Mouse (Mus musculus) forebrain, embryonic 12.5 days (tissue): ENCODE data around the gene Gkn3. TPM values are rescaled to one million over a fixed set of nuclear protein-coding genes. Genes with fewer than 3 reads are reported as not detected.

Experiments used
- ATAC-seq: fragments of 200-750 bp; cut with Nextera tagmentation; 2 replicates; pipeline ENCODE4 v1.8.0; 2017; ENCODE audit warnings: moderate TSS enrichment; ENCODE audit not compliant: low FRiP score
- H3K27ac ChIP-seq: fragments of 300-500 bp; sonication (generic); 2 replicates; pipeline ENCODE4 v1.5.1; 2016; ENCODE audit warnings: mild to moderate bottlenecking
- H3K27me3 ChIP-seq: fragments of 300-500 bp; sonication (generic); 2 replicates; pipeline ENCODE4 v1.6.1; 2016; ENCODE audit warnings: mild to moderate bottlenecking
- H3K36me3 ChIP-seq: fragments of 300-500 bp; sonication (generic); replicated peaks from 2 replicates; pipeline ENCODE4 v1.6.1; 2016; ENCODE audit warnings: mild to moderate bottlenecking
- H3K4me1 ChIP-seq: fragments of 300-500 bp; sonication (generic); 2 replicates; pipeline ENCODE4 v1.6.1; 2016
- H3K4me2 ChIP-seq: fragments of 300-500 bp; sonication (generic); 2 replicates; pipeline ENCODE4 v1.6.1; 2016; ENCODE audit warnings: mild to moderate bottlenecking, moderate library complexity
- H3K4me3 ChIP-seq: fragments of 300-500 bp; sonication (generic); replicated peaks from 2 replicates; pipeline ENCODE4 v1.5.1; 2016; ENCODE audit warnings: mild to moderate bottlenecking
- H3K9ac ChIP-seq: fragments of 300-500 bp; sonication (generic); 2 replicates; pipeline ENCODE4 v1.6.1; 2016; ENCODE audit warnings: mild to moderate bottlenecking
- H3K9me3 ChIP-seq: fragments of 300-500 bp; sonication (generic); 2 replicates; pipeline ENCODE4 v1.6.1; 2016
- WGBS: fragments of 180-500 bp; shearing (Covaris S2); methylation state at CpG from one replicate; pipeline ENCODE4 v1.1.7; 2016; 5-methylcytosine and 5-hydroxymethylcytosine counted together
- polyA plus RNA-seq: library from polyadenylated mRNA; unstranded; fragments of >200 nt; fragmentation: Nextera tagmentation; extraction: Ambion mirVana; gene quantifications from 2 replicates; pipeline ENCODE4 v1.2.1, GENCODE M21; 2016

Gkn3 gene
- polyA plus RNA-seq, 1 experiment from 2014 or later: 0.31 TPM

GRCm38 (mm10) chr6:87394783-87395182 is 6.0 kb upstream of the Gkn3 start:
- Histone ChIP-seq H3K27me3 (no peaks in the 10 kb centered on the region), H3K4me3 (no peak overlapping the region), H3K36me3 (no peaks in the 10 kb centered on the region), H3K27ac (no peak overlapping the region), H3K4me2 (no peak overlapping the region), H3K4me1 (no peaks in the 10 kb centered on the region), H3K9me3 (no peaks in the 10 kb centered on the region), H3K9ac (no peak overlapping the region)
- ATAC-seq: no peak
- 95% methylated on average over 9 of the region's 9 CpGs for WGBS

GRCm38 (mm10) chr6:87393466-87394205 is 4.9 kb upstream of the Gkn3 start:
- H3K27me3 ChIP-seq: no peaks in the 10 kb centered on the region
- WGBS: 76% methylated on average over 8 of the region's 8 CpGs
- no peak for ATAC-seq

GRCm38 (mm10) chr6:87389455-87389989 is 787 bp upstream of the Gkn3 start:
- H3K27me3 ChIP-seq: peaks cover 8% of the 10 kb centered on the region; the same call in 1 of the 2 replicates
- no peak for ATAC-seq
- H3K4me1 ChIP-seq: peaks cover 7% of the 10 kb centered on the region; the same call in 1 of the 2 replicates
- H3K4me3 ChIP-seq: no peak overlapping the region
- H3K9me3 ChIP-seq: no peaks in the 10 kb centered on the region
- no peaks in the 10 kb centered on the region for H3K36me3 ChIP-seq
- no peak overlapping the region for H3K27ac ChIP-seq
- no peak overlapping the region for H3K4me2 ChIP-seq
- H3K9ac ChIP-seq: no peak overlapping the region
- WGBS: 45% methylated on average over 5 of the region's 5 CpGs

More at GRCm38 (mm10) chr6:87393466-87394205, 4.9 kb upstream of the Gkn3 start:
- Histone ChIP-seq H3K36me3 (no peaks in the 10 kb centered on the region), H3K9me3 (no peaks in the 10 kb centered on the region), H3K9ac (no peak overlapping the region), H3K4me1 (peaks cover 7% of the 10 kb centered on the region; the same call in 1 of the 2 replicates), H3K4me2 (no peak overlapping the region), H3K4me3 (no peak overlapping the region), H3K27ac (no peak overlapping the region)

- Histone ChIP-seq H3K27me3 (peaks cover 20% of the 10 kb centered on the region), H3K27ac (no peak overlapping the region), H3K4me1 (peaks cover 13% of the 10 kb centered on the region; the same call in 1 of the 2 replicates), H3K9ac (no peak overlapping the region), H3K4me3 (no peak overlapping the region), H3K36me3 (no peaks in the 10 kb centered on the region), H3K9me3 (no peaks in the 10 kb centered on the region), H3K4me2 (no peak overlapping the region)
- ATAC-seq: no peak
- WGBS: 85% methylated on average over 10 of the region's 10 CpGs
Measured at GRCm38 (mm10) chr6:87386681-87387080, 2.1 kb downstream of the Gkn3 start.

GRCm38 (mm10) chr6:87386203-87386602 is 2.5 kb downstream of the Gkn3 start:
- no peaks in the 10 kb centered on the region for H3K36me3 ChIP-seq
- H3K9me3 ChIP-seq: no peaks in the 10 kb centered on the region
- no peak overlapping the region for H3K27ac ChIP-seq
- no peak overlapping the region for H3K9ac ChIP-seq
- no peak overlapping the region for H3K4me2 ChIP-seq
- H3K27me3 ChIP-seq: peaks cover 20% of the 10 kb centered on the region
- H3K4me3 ChIP-seq: no peak overlapping the region
- WGBS: 16% methylated on average over 7 of the region's 7 CpGs
- no peak for ATAC-seq
- peaks cover 13% of the 10 kb centered on the region; the same call in 1 of the 2 replicates for H3K4me1 ChIP-seq

DNA sequence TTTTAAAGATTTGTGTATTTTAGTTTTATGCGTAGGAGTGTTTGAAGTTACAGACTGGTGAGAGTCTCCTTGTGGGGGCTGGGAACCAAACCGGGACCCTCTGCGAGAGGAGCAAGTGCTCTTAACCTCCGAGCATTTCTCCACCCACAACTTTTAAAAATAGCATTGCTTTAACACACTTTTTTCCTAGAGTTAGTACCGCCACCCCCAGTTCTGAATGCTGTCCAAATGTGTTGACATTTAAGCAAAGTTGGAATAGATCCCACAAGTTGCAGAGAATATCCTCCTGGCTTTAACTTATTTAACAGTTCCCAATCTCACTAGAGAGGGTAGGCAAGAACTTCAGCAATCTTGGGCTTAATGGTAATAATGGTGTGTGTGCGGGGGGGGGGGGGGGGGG is 4.0 kb downstream of the Gkn3 start:
- H3K4me1 ChIP-seq: peaks cover 13% of the 10 kb centered on the region; the same call in 1 of the 2 replicates
- H3K36me3 ChIP-seq: no peaks in the 10 kb centered on the region
- no peak overlapping the region; the same call in 1 of the 2 replicates for H3K4me2 ChIP-seq
- no peak overlapping the region for H3K9ac ChIP-seq
- ATAC-seq: no peak
- H3K4me3 ChIP-seq: no peak overlapping the region
- no peaks in the 10 kb centered on the region for H3K9me3 ChIP-seq
- H3K27me3 ChIP-seq: peaks cover 20% of the 10 kb centered on the region
- no peak overlapping the region for H3K27ac ChIP-seq
- 57% methylated on average over 5 of the region's 6 CpGs for WGBS

GRCm38 (mm10) chr6:87383926-87384691 is 4.6 kb downstream of the Gkn3 start:
- no peak overlapping the region for H3K9ac ChIP-seq
- 8% methylated on average over 24 of the region's 24 CpGs for WGBS
- peaks cover 8% of the 10 kb centered on the region; the same call in 1 of the 2 replicates for H3K4me1 ChIP-seq

DNA sequence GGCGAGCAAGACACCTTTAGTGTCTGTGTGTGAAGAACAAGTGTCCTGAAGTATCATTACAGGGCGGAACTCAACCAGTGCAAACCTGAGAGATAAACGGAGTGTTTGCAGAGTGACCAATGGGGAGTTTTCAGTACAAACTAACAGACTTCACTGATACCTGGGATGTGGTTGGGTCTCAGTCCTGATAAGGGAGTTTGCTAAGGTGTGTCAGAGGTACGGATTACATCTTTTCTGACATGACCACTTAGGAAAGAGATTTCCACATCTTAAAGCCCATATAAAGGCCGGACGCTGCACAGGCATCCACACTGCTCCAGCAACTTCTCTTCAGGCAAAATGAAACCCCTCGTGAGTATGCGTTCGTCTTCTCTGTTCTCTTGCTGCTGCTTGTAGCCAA is 15.7 kb downstream of the Gkn3 start, which contains the start of gene Gkn2:
Gene Gkn2 (plus strand): TSS at position 301 of the 400 bp plus-strand sequence.
- no peak within 1 kb of the TSS for H3K4me3 ChIP-seq
- ATAC-seq: no peak
- no peaks in the 10 kb centered on the region for H3K4me1 ChIP-seq
- H3K36me3 ChIP-seq: no peaks in the 10 kb centered on the region
- H3K27ac ChIP-seq: no peak within 1 kb of the TSS
- no peaks in the 10 kb centered on the region for H3K27me3 ChIP-seq
- H3K4me2 ChIP-seq: no peak within 1 kb of the TSS
- H3K9me3 ChIP-seq: no peaks in the 10 kb centered on the region
- 92% methylated on average over 9 of the region's 9 CpGs for WGBS
- no peak within 1 kb of the TSS for H3K9ac ChIP-seq

More at GRCm38 (mm10) chr6:87383926-87384691, 4.6 kb downstream of the Gkn3 start:
- H3K27me3 ChIP-seq: peaks cover 20% of the 10 kb centered on the region
- ATAC-seq: peak; percentile 39; the same call in 1 of the 2 replicates
- peak overlapping the region; percentile 33 for H3K4me3 ChIP-seq
- H3K4me2 ChIP-seq: peak overlapping the region; percentile 60
- no peaks in the 10 kb centered on the region for H3K9me3 ChIP-seq
- no peak overlapping the region for H3K27ac ChIP-seq
- no peaks in the 10 kb centered on the region for H3K36me3 ChIP-seq

GRCm38 (mm10) chr6:87369223-87369622 is 19.5 kb downstream of the Gkn3 start:
- H3K9me3 ChIP-seq: no peaks in the 10 kb centered on the region
- 85% methylated on average over 5 of the region's 5 CpGs for WGBS
- ATAC-seq: no peak

DNA sequence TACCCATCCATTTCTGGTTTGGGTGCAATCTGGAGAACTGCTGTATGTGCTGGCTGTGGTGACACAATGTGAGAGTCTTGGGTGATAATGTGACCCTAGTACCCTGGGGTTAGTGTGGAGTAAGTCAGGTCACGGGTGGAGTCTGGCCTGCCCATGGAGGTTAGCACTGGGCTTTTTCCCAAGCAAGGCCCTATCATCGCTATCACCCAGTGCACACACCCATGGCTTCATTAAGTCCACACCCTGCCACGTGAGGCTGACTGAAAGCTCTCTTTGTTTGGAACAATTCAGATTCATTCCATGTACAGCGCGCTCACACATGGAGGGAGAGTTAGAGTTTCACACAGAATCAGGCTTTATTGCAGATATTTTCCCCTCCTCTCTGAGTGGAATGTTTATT is 34.3 kb downstream of the Gkn3 start:
- Histone ChIP-seq H3K27ac (no peak overlapping the region), H3K9me3 (no peaks in the 10 kb centered on the region), H3K27me3 (no peaks in the 10 kb centered on the region), H3K4me3 (no peak overlapping the region), H3K4me2 (no peak overlapping the region), H3K4me1 (peaks cover 10% of the 10 kb centered on the region), H3K36me3 (no peaks in the 10 kb centered on the region), H3K9ac (no peak overlapping the region)
- ATAC-seq: no peak
- WGBS: 53% methylated on average over 5 of the region's 5 CpGs

More at GRCm38 (mm10) chr6:87369223-87369622, 19.5 kb downstream of the Gkn3 start:
- H3K4me1 ChIP-seq: no peaks in the 10 kb centered on the region
- H3K4me3 ChIP-seq: no peak overlapping the region
- H3K4me2 ChIP-seq: no peak overlapping the region
- no peak overlapping the region for H3K27ac ChIP-seq
- H3K27me3 ChIP-seq: no peaks in the 10 kb centered on the region
- H3K36me3 ChIP-seq: no peaks in the 10 kb centered on the region
- no peak overlapping the region for H3K9ac ChIP-seq

DNA sequence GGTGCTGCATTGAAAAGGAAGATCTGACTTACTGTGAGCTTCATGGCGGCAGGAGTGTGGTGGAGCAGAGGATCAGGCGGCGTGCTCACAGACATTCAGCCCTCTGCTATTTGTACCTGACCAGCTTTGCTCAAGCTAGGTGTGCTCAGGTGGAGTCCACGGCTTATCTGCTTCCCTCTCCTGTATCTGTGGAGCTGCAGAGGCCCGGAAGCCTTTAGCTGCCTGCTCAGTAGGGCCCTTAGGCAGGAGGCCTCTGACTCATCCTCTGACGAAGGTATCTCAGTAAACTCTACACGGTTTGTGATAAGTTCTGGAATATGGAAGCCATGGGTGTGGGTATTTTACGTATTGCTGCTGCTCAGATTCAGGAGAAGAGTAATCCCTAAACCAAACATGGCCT is 37.9 kb downstream of the Gkn3 start, which contains the start of gene Gkn1:
Gene Gkn1 (minus strand): TSS at position 114 of the 400 bp plus-strand sequence.
- no peak within 1 kb of the TSS for H3K27ac ChIP-seq
- 90% methylated on average over 8 of the region's 8 CpGs for WGBS
- ATAC-seq: no peak

DNA sequence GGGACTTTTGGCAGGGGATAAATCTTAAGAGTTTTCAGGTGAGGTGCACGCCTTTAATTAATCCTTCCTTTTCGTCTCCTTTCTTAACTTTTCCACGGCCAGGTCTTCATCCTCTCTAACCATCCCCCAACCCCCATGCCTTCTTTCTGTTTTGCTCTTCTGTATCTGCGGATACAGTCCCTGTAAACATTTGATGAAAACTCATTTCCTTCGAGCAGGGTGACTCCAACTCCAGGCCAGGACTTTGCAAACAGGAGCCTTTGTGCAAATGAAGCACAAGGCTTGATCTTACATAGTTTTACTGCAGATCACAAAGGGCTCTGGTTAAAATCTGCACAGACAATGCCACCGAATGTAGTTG is 52.8 kb downstream of the Gkn3 start:
- Histone ChIP-seq H3K36me3 (no peaks in the 10 kb centered on the region), H3K9ac (no peak overlapping the region), H3K4me3 (no peak overlapping the region), H3K4me1 (peaks cover 27% of the 10 kb centered on the region), H3K9me3 (no peaks in the 10 kb centered on the region), H3K4me2 (no peak overlapping the region), H3K27me3 (0 out of 2 replicates have a peak, but pooled peaks cover 3% of the 10 kb centered on the region), H3K27ac (no peak overlapping the region)
- WGBS: 36% methylated on average over 6 of the region's 6 CpGs
- ATAC-seq: no peak

More for the DNA sequence above, 37.9 kb downstream of the Gkn3 start, which contains the start of gene Gkn1:
- no peaks in the 10 kb centered on the region for H3K36me3 ChIP-seq
- no peak within 1 kb of the TSS for H3K4me2 ChIP-seq
- peaks cover 10% of the 10 kb centered on the region for H3K4me1 ChIP-seq
- no peaks in the 10 kb centered on the region for H3K9me3 ChIP-seq
- no peak within 1 kb of the TSS for H3K9ac ChIP-seq
- H3K4me3 ChIP-seq: no peak within 1 kb of the TSS
- no peaks in the 10 kb centered on the region for H3K27me3 ChIP-seq
